Mouse (Mus musculus) kidney, adult 18-20 months (tissue): Measurements from ENCODE around the gene Cbarp.

Experiments used
- DNase-seq: peaks from one replicate; pipeline ENCODE4 v3.0.0; 2021

Cbarp gene

DNA sequence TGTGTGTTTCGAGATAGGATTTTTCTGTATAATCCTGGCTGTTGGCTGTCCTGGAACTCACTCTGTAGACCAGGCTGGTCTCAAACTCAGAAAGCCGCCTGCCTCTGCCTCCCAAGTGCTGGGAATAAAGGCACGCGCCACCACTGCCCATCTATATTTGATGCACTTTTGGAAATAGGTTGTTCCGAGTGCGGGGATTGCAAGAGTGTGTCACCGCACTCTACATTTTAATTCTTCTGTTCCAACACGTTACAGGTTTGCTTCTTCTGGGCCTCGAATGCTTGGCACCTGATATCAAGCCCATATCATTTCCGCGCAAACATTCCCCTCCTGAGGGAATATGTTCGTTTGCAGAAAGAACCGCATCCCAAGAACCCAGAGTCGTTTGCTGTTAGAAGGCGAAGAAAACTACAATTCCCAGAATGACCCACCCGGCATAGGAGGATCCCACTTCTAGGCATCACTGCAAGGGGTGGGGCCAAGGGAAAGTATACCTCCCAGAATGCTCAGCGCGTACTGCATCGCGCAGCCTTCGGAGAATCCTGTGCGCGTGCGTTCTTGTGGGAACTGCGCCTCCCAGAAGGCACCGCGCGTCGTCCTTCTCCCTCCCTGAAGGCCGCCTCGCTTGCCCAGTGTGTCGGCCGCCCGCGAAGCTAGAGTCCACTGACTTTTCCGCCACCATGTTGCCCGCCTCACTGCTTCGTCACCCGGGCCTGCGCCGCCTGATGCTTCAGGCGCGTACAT is 1.3 kb upstream of the Cbarp start:
- peak; percentile 94 for DNase-seq

DNA sequence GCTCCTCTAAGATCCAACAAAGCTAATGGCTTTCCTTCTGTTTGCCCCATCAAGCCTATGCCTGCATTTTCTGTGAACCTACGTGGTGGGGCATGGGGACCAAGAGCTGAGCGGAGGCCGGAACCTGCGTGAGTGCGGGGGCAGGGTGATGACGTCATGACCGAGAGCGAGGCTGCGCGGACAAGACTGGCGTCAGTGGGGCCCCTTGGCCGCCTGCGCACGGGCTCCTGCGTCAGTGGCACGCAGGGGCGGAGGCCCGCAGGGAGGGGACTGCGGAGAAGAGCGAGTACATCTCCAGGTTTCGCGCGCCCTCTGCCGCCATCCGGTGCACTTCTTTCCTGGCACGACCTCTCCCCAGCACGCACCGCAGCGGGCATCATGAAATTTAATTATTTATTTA is 608 bp upstream of the Cbarp start:
- DNase-seq = peak; percentile 95

DNA sequence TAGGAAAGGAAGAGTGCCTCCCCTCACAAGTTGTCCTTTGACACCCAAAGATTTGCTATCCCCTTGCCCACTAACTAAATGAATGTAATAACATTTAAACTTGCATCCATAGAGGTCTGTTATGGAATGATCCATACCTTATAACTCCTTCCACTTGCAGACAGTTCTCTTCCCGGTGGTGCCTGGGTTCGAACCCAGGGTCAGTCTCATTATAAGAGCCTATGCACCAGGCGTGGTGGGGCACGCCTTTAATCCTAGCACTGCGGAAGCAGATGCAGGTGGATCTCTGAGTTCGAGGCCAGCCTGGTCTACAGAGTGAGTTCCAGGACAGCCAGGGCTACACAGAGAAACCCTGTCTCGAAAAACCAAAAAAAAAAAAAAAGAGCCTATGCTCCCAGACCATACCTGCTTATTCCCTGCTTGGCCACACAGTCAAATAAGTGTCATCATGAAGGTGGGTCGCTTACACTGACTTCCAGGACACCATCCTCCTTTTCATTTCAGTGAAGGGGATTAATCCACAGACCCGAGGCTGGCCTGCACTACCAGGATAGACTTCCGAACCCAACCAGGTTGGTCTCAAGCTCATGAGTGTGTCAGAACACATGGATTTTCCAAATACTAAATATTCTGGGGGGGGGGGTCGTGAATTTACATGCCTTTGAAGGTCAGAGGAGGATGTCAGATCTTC is 515 bp downstream of the Cbarp start:
- DNase-seq = no peak

DNA sequence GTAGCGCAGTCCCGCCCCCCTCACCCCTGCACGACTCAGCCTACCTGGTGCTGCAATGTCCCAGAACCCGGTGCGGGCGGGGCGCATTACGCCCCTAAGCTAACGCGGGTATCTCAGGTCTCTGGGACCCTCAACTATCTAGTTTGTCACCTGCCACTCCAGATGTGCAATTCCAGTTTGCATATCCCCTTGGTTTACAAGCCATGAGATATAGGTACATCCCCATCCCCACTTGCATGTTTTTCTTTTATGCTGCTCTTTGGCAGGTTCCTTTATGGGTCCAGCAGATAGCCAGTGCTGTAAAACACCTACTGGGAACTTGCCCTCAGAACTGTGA is 1.2 kb downstream of the Cbarp start:
- no peak for DNase-seq

DNA sequence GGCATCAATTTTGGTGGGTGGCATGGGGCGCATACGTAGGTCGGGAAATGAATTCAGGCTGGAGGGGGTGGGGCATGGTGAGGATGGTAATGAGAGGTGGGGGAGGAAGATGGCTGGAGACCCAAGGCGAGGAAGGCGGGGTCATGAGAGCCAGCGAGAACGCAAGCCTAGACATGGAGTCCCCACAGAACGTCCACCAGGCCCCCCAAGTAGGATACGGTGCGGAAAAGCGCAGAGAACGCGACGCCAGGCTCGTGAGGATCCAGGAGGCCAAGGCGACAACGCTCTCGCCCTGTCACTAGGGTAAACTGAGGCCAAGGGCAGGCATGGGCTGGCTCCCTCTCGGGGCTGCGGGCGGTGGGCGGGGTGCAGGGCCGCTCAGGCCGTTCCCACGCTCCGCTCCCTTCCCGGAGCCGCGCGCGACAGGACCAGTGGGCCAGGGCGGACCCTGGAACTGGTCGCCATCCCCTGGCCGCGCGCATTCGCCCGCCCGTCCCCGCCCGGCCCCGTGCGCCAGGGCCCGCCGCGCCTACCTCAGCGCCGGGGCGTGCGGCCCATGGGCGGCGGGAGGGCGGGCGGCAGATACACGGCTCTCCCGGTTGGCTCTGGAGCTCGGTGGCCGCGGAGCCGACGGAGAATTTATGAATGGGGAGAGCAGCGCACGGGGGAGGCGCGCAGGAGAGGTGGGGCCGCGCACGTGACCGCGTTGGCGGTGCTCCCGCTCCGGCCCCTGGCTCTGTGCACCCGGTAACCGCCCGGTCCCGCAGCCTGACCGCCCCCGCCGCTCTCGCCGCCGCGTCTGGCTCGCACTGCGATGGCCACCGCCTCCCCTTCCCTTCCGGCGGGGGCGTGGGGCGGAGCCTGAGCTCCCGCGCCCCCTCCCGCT is 1.8 kb downstream of the Cbarp start, which contains the start of gene Atp5d:
TSS of gene Atp5d (plus strand) at position 80 of the 886 bp plus-strand sequence.
- peak; percentile 74 for DNase-seq

DNA sequence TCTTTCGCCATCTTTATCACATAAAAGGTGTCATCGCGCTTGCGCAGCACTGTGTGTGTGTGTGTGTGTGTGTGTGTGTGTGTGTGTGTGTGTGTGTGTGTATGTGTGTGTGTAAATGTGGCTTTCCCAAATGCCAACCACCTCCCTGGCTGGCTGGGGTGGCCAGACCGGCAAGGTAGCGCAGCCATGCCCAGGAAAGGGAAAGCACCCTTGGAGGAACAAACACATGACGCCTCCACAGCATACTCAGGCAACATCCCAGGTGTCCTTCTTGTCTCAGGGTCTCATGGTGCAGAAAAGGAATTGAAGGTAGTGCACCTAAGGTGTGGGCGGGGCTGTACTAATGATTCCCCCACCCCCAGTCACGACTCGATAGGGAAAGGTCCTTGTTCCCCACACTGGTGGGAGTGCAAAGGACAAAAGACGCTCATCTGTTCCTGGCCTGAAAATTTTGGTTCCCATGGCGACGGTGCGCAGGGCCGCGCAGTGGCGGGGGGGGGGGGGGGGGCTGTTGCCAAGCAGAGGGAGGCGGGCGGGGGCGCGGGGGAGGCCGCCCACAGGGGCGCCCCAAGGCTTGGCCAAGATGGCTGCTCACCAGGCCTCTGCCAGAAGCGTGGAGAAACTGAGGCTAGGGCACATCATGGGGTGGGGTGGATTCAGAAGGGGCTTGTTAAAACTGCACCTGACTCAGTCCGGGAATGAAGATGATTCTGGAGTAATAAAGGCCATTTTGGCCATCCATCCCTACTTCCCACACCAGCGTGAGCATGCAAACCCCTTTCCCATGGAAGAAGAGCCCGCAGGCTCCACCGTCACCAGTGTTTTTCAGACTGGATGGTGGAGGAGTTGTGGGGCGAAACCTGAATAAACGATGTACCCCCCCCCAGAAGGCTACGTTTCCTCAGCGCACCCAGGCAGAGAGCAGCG is 2.7 kb downstream of the Cbarp start:
- no peak for DNase-seq

DNA sequence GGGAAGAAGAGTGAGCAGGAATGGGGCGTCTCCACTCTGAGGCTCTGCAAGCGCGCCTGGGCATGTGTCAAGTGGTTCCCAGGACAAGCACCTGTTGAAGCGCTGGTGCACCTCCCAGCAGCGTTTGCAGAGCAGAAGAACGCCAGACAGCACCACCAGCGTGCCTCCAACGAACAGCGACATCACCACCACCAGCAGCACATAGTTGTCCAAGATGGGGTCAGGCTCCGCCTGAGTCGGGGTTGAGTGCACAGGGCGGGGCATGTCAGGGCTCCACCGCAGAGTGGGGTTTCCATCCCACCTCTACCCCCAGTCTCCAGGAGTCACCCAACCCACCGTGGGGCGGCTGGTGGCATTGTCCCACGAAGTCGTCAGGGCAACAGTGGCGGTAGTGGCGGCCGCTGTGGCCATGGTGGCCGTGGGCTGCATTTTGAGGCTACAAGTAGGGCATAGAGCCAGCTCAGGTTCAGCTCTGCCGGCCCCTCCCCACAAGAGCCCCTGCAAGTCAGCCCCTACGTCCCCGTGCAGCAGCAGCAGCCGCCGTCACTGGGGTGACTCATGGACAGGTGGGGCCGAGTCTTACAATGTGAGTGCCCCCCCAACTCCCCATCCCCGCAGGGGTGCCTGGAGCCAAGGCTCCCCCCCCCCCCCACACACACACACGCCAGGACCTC is 3.5 kb downstream of the Cbarp start:
- no peak for DNase-seq

DNA sequence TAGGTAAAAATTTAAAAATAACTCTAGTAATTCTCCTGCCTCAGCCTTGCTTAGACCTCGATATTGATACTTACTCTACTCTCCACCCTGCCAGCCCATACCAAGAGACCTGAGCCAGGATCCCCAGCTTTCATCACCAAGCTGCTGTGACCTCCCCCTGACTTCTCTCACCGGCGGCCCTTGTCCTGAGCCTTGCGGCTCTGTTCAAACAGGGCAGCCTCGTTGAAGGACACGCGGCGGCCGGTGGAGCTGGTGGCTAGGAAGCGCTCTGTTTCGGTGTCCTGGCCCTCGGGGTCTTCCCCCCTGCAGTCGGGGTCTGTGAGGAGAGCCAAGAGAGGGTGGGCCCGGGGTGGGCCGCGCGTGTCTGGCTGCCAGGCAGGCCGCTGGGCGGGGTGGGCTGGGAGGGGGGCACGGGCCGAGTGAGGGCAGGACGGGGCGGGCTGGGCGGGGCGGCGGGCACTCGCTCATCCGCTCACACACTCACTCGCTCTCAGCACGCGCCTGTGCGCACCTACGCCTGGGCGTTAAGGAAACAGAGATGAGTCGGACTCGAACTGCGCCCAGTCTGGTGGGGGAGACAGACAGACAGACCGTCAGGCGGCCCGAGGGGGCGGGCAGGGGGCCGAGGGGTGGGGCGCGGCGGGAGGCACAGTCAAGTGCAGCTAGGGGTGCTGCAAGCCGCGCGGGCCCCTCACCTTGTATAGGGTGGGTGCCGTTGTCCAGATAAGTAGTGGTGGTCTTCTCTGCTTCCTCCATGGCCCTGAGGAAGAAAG is 4.3 kb downstream of the Cbarp start:
- no peak for DNase-seq

DNA sequence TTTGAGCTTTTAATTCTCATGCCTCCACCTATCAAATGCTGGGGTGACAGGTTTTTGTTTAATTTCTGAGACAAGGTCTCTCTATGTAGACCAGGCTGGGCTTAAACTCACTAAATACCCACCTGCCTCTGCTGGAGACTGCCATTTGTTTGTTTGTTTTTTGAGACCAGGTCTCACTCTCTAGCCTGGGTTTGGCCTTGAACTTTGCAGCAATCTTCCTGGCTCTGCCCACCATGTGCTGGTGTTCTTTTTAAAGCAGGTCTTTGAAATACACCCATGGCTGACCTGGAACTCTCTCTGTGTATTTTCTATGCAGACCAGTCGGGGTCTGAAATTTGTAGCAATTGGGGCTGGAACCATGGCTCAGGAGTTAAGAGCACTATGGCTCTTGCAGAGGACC is 5.0 kb downstream of the Cbarp start:
- DNase-seq = no peak

DNA sequence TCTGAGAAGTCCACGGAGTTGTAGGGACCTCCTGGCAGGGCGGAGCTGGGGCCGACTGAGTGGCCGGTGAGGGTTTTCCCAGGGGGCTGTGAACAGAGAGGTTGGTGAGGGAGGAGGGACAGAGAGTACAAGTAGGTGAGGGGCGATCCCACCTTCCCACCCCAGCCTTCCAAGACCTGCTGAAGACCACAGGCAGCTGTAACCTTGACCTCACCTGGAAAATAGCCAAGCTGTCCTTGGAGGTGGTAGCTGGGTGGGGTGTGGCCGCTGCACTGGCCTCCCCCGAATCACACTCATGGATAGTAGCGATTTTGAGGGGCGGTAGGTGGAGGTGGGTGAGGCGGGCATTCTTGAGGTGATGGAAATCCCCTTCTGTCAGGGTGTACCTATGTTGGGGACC is 5.5 kb downstream of the Cbarp start:
- DNase-seq = no peak

DNA sequence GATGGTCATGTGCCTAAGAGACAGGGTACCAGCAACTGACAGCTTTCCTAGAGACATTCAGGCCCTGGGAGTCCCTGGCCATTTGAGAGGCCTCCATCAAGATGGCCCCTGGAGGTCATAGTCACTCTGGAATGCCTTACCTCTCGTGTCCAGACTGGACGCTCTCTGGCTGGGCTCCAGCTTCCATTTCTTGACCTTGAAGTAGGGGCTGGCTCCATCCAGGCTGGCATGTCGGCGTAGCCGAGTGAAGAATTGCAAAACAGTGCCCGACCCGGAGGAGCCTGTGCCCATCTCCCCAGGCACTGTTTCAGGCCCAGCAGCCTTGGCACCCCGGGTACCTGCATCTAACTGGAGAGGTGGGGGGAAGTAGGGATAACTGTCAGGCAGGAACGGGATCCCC is 6.2 kb downstream of the Cbarp start:
- DNase-seq = no peak

DNA sequence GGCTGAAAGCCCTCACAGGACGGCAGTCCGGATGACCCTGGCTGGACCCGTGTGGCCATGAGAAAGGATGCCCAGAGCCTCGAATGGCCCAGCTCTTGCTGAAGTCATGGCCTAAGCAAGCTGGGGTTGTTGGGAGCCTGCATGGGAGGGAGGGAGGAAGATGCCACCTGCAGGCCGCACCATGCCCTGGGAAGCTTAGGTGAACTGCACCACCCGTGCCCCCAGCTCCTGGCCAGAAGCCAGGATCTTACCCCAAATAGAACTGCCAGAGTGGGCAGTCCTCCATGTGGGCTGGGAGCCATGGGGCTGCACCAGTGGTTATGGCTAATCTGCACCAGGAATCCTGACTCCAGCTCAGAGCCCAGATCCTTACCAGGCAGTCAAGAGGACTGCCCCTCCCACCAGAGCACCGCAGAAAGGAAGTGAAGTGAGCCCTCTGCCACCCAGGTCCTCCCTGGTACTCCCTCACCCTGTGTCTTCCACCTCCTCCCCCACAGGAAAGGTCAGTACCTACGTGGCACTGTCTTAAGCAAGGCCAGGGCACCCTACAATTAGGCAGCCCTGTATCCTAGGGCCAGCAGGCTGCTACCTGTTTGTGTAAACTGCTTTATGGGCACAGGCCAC is 7.3 kb downstream of the Cbarp start:
- DNase-seq = no peak

DNA sequence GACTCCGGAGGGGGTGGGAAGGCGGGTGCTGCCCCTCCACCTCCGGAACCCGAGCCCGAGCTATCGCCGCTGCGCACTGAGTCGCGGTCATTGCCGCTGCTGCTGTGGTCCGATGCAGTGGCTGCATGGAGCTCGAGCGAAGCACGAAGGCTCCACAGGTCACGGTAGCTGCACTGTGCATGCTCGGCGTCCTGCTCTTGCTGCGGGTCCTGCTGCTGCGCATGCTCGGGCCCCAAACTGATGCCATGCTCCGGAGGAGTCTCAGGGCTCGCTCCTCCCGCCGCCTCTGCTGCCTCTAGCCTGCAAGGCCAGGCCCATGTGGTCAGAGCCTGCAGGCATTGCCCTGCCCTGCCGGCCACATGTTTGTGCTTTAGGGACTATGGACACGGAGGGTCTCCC is 8.7 kb downstream of the Cbarp start:
- no peak for DNase-seq

DNA sequence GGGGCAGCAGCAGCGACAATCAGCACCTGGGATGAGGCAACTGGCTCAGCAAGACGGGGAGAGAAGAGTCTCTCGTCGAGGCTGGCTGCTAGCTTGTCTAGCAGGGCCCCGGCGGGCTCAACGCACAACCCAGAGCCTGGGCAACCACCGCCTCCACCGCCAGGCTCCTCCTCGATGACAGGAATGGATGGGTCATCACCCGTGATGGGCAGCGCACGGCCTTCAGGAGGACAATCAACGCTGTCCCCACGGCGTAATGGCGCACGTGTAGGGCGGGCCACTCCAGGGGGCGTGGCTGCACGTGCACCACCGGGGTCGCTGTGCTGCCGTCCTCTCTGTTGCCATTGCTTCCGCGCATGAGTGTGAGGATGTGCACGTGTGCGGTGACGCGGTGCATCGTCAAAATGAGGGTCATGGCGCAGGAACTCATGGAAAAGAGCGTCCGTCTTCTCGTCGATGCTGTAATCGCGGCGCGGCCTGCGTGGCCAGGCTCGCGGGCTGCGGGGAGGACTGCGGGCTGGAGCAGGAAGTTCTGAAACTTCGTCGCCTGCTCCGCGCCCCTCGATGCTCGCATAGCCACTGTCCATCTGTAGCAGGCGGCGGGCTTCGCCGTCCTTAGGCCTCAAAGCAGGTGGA is 9.2 kb downstream of the Cbarp start:
- DNase-seq = no peak

DNA sequence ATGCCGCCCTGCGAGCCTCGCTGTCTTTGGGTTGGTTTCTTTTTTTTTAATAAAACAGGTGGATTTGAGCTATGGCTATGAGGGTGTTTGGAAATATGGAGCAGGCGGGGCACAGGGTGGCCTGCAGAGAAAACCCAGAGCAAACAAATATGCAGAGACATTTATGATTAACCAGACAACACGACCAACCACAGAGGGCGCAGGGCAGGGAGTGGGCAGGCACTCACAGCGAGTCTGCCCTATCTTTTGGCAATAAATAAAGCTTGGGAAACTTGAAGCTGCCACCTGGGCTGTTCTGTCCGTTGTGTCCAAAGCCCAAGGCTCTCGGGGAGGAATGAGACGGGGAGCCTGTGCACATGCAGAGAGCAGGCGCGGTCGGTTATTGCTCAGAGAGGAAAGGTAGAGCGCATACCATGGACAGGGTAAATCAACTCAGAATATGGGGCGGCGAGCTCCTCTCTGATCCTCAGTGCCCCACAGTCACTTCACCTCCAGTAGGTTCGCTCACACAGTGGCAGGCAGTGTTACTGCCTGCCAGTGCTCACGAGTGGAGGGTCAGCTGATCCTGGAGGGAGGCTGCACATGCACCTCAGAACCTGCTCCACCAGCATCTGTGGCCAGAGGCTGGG is 10.1 kb downstream of the Cbarp start:
- DNase-seq = peak; percentile 74

DNA sequence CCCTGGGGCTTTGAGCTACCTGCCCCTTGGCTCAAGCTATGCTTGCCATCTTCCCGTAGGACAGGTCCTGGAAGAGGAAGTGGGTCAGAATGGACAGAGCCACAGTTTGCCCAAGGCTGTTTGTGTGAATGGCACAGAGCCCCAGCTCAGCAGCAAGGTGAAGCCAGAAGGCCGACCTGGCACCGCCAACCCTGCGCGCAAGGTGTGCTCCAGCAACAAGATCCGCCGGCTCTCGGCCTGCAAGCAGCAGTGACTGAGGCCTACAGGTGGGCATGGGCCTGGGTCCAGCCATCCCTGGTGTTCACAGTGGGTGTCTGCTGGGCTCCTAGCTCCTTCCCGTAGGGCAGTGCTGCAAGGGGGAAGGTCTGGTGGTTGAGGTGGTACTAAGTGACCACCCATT is 10.8 kb downstream of the Cbarp start:
- peak; percentile 29 for DNase-seq

DNA sequence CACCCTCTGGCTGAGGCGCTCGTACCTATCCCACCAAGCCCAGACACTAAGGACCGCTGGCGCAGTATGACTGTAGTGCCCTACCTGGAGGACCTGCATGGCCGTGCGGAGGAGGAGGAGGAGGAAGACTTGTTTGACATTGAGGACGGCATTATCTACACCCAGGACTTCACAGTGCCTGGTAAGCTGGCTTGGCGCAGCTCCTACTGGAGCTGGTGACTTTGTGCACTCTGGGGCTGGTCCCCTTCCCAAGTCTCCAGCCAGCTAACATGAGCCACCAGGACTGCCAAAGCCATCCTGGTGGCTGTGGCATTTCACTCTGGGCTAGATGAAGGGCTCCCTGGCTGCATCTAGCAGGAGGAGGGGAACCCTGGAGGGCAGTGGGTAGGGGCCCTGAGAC is 12.7 kb downstream of the Cbarp start:
- no peak for DNase-seq

DNA sequence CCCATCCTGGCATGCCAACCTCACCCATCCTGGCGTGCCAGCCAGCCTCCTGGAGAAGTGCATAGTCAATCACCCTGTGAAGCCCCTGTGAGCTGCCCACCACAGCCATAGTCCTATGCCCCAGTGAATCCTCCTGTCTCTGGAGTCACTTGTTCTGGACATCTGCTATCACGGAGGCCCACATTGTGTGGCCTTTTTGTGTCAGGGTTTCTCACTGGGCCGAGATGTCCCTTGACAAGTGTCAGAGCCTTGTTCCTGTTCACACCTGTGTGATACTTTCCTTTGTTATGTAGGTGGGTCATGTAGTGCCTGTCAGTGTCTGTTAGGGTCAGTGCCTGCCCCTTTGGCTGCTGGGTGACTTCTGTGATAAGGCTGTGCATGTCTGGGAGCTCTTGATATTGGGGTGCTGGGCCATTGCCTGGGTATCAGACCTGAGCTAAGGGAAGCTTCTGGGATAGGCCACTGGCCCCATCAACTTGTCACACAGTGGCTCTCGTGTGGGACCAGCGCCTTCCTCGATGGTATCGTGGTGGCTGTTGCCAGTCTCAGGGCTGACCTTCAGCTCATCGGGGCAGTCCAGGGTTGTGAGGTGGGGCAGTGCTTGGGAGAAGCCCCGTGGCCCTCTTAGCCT is 16.6 kb downstream of the Cbarp start:
- no peak for DNase-seq

DNA sequence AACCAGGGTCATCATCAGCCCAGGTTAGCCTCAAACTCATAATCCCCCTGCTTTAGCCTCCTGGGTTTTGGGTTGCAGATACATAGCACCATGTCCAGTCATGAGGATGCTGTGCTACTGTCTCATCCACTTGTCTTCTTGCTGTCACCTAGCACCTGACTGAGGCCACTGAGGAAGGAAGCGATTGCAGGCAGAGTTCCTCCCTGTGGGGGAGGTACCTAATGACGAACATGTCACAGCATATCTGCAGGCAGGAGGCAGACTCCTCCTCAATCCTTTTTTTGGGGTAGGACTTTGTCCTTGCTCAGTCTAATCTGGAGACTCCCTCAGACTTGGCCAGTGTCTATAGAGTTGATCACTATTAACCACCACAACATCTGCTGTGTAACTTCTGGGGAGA is 19.0 kb downstream of the Cbarp start:
- no peak for DNase-seq
